Mouse (Mus musculus) forebrain, embryonic 16.5 days (tissue): ENCODE results near the gene Cdca7l. TPM values are rescaled to one million over a fixed set of nuclear protein-coding genes. Genes with fewer than 3 reads are reported as not detected.

Source experiments
- ATAC-seq: fragments of 200-750 bp; cut with Nextera tagmentation; 2 replicates; pipeline ENCODE4 v1.8.0; 2017; ENCODE audit warnings: mild to moderate bottlenecking, moderate library complexity
- H3K27ac ChIP-seq: fragments of 300-500 bp; sonication (generic); 2 replicates; pipeline ENCODE4 v1.5.1; 2014; ENCODE audit warnings: low read length, control low read depth
- H3K27me3 ChIP-seq: fragments of 300-500 bp; sonication (generic); replicated peaks from 2 replicates; pipeline ENCODE4 v1.6.1; 2014; ENCODE audit warnings: low read length; ENCODE audit not compliant: control insufficient read depth, insufficient read depth
- H3K36me3 ChIP-seq: fragments of 300-500 bp; sonication (generic); 2 replicates; pipeline ENCODE4 v1.6.1; 2014; ENCODE audit not compliant: control insufficient read depth, insufficient read depth
- H3K4me1 ChIP-seq: fragments of 300-500 bp; sonication (generic); replicated peaks from 2 replicates; pipeline ENCODE4 v1.6.1; 2014; ENCODE audit warnings: low read length; ENCODE audit not compliant: control insufficient read depth, insufficient read depth
- H3K4me2 ChIP-seq: fragments of 300-500 bp; sonication (generic); 2 replicates; pipeline ENCODE4 v1.6.1; 2014; ENCODE audit warnings: mild to moderate bottlenecking, low read length, control low read depth
- H3K4me3 ChIP-seq: fragments of 300-500 bp; sonication (generic); replicated peaks from 2 replicates; pipeline ENCODE4 v1.5.1; 2014; ENCODE audit warnings: mild to moderate bottlenecking, low read length, control low read depth
- H3K9ac ChIP-seq: fragments of 300-500 bp; sonication (generic); replicated peaks from 2 replicates; pipeline ENCODE4 v1.6.1; 2014; ENCODE audit warnings: low read depth, low read length, control low read depth
- H3K9me3 ChIP-seq: fragments of 300-500 bp; sonication (generic); 2 replicates; pipeline ENCODE4 v1.6.1; 2016; ENCODE audit warnings: low read length; ENCODE audit not compliant: control insufficient read depth
- WGBS: fragments of 180-500 bp; shearing (Covaris S2); extraction: QIAGEN DNeasy Blood & Tissue Kit; methylation state at CpG from one replicate; pipeline ENCODE4 v1.1.7; 2014; 5-methylcytosine and 5-hydroxymethylcytosine counted together
- polyA plus RNA-seq: library from polyadenylated mRNA; unstranded; fragments of >200 nt; fragmentation: Nextera tagmentation; extraction: Ambion mirVana; gene quantifications from 2 replicates; pipeline ENCODE4 v1.2.1, GENCODE M21; 2015

Cdca7l gene
- polyA plus RNA-seq, 1 experiment from 2014 or later = 9.0 TPM

DNA sequence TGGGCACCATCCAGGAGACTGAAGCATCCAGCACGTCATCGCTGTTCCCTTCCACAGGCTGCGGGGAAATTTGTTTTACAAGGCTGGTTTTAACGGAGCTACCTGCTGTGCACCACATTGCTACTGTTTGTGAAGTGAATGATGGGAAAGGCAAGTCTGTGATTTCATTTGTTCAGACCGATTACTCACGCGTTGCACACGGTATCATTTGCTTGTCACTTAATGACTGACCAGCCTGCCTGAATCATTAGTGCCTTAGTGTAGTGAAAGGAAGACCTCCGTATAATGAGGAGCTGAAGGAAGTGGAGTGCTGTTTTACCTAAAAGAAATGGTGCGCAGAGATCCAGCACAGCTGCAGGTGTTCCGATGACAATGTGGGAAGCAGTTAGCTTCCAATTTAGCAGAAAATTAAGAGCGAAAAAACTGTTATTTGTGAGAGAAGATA is 1.9 kb downstream of the Cdca7l start:
- Histone ChIP-seq H3K4me2 (peak overlapping the region; percentile 51), H3K9ac (peak overlapping the region; percentile 41; the same call in 1 of the 2 replicates), H3K4me1 (peaks cover 43% of the 10 kb centered on the region), H3K4me3 (peak overlapping the region; percentile 29), H3K27ac (peak overlapping the region; percentile 39; the same call in 1 of the 2 replicates), H3K27me3 (peaks cover 23% of the 10 kb centered on the region; the same call in 1 of the 2 replicates), H3K9me3 (no peaks in the 10 kb centered on the region), H3K36me3 (no peaks in the 10 kb centered on the region)
- ATAC-seq = peak; percentile 61
- WGBS = 5% methylated on average over 12 of the region's 12 CpGs

DNA sequence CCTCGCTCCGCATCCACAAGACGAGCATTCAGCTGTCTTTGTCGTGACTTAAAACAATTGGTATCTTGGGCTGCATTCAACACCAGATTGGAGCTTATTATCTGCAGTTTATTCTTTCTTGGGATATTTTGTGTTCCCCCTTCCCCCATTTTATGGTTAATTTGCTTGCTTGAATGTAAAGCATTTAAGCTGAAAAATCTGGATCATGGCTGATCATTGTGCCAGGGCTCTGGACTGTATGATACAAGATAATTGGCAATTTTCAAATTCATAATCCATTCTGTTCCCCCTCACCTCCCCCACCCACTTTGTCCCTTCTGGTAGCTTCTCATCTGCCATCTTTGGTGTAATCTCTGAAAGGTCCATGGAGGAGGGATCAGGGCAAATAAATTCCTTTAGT is 2.4 kb downstream of the Cdca7l start:
- ATAC-seq = peak; percentile 4; the same call in 1 of the 2 replicates

DNA sequence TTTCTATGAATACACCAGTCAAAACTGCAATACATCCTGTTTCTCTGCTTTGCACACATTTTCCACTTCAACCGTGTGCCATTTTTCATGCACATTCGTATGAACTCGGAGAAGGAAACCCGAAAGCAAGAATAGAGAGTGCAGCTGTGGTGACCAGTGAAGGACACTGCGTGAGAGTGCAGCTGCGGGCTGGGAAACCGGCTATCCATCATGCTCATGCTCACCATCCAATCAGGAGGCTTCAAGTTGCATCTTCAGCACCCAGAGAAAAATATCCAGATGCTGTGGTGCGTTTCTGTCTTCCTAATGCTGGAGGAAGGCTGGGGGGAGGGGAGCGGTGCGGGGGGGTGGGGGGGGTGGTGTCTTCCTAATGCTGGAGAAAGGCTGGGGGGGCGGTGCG is 3.5 kb downstream of the Cdca7l start:
- Histone ChIP-seq H3K4me3 (no peak overlapping the region), H3K27me3 (peaks cover 23% of the 10 kb centered on the region), H3K27ac (no peak overlapping the region; the same call in 1 of the 2 replicates), H3K4me1 (peaks cover 43% of the 10 kb centered on the region), H3K9ac (no peak overlapping the region), H3K9me3 (no peaks in the 10 kb centered on the region), H3K4me2 (peak overlapping the region; percentile 34), H3K36me3 (no peaks in the 10 kb centered on the region)
- ATAC-seq = no peak
- WGBS = 25% methylated on average over 10 of the region's 12 CpGs

More for the DNA sequence above, 2.4 kb downstream of the Cdca7l start:
- H3K4me3 ChIP-seq = peak overlapping the region; percentile 29
- H3K27ac ChIP-seq = peak overlapping the region; percentile 39
- H3K36me3 ChIP-seq = no peaks in the 10 kb centered on the region
- H3K4me1 ChIP-seq = peaks cover 43% of the 10 kb centered on the region
- peaks cover 23% of the 10 kb centered on the region; the same call in 1 of the 2 replicates for H3K27me3 ChIP-seq
- no peaks in the 10 kb centered on the region for H3K9me3 ChIP-seq
- WGBS = 4% methylated on average over 4 of the region's 4 CpGs
- H3K4me2 ChIP-seq = peak overlapping the region; percentile 51
- H3K9ac ChIP-seq = peak overlapping the region; percentile 41; the same call in 1 of the 2 replicates

GRCm38 (mm10) chr12:117808355-117809326 is 4.6 kb downstream of the Cdca7l start:
- Histone ChIP-seq H3K9me3 (no peaks in the 10 kb centered on the region), H3K36me3 (no peaks in the 10 kb centered on the region), H3K4me2 (peak overlapping the region; percentile 43), H3K4me3 (peak overlapping the region; percentile 20), H3K9ac (no peak overlapping the region), H3K27me3 (peaks cover 23% of the 10 kb centered on the region), H3K27ac (peak overlapping the region; percentile 16; the same call in 1 of the 2 replicates), H3K4me1 (peaks cover 43% of the 10 kb centered on the region)
- 10% methylated on average over 17 of the region's 17 CpGs for WGBS
- ATAC-seq = no peak

DNA sequence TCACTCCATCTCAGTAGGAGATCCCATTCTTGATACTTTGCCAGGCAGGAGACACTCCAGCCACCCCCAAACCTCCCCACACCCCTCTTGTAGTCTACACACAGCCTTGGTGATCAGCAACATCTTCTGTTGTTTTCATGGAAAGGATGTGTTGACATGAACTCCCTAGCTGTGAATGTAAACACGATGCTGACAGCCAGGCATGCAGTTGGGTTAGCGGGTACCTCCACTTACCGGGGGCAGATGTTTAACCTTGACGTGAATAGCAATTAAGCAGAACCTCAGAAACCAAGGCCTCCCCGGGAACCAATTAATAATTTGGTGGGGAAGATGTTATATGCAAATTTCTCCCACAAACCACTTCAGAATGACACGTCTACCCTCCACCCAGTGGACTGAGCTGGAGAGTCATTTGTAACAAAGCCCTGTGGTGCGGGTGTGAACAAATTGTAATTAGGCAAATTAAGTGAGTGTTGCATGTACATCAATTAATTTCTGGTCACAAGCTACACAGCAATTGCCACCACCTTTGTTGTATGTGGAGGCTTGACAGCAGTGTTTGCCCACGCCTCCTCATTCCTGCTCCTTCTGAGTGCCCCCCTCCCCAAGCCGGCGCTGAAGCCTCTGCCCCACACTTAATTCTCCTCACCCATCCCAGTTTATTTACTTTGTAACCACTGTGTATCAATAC is 5.4 kb downstream of the Cdca7l start:
- Histone ChIP-seq H3K4me3 (no peak overlapping the region), H3K9me3 (no peaks in the 10 kb centered on the region), H3K4me2 (no peak overlapping the region), H3K9ac (no peak overlapping the region), H3K4me1 (peaks cover 43% of the 10 kb centered on the region), H3K36me3 (no peaks in the 10 kb centered on the region), H3K27ac (peak overlapping the region; percentile 16; the same call in 1 of the 2 replicates), H3K27me3 (peaks cover 21% of the 10 kb centered on the region)
- 8% methylated on average over 10 of the region's 10 CpGs for WGBS
- peak; percentile 54 for ATAC-seq

GRCm38 (mm10) chr12:117810074-117810473 is 6.0 kb downstream of the Cdca7l start:
- WGBS = 24% methylated on average over 11 of the region's 11 CpGs
- H3K9ac ChIP-seq = no peak overlapping the region
- H3K27me3 ChIP-seq = peaks cover 21% of the 10 kb centered on the region
- no peaks in the 10 kb centered on the region for H3K36me3 ChIP-seq
- H3K9me3 ChIP-seq = no peaks in the 10 kb centered on the region
- H3K4me2 ChIP-seq = no peak overlapping the region
- H3K27ac ChIP-seq = no peak overlapping the region; the same call in 1 of the 2 replicates
- no peak overlapping the region for H3K4me3 ChIP-seq
- H3K4me1 ChIP-seq = peaks cover 43% of the 10 kb centered on the region
- 0 out of 2 replicates have a peak, but pooled peaks have one; percentile 8 for ATAC-seq

GRCm38 (mm10) chr12:117820138-117820858 is 16.2 kb downstream of the Cdca7l start:
- no peaks in the 10 kb centered on the region for H3K9me3 ChIP-seq
- H3K27ac ChIP-seq = no peak overlapping the region
- H3K4me1 ChIP-seq = no peaks in the 10 kb centered on the region
- H3K4me2 ChIP-seq = no peak overlapping the region
- no peak overlapping the region for H3K4me3 ChIP-seq
- ATAC-seq = peak; percentile 68
- H3K27me3 ChIP-seq = peaks cover 9% of the 10 kb centered on the region
- no peaks in the 10 kb centered on the region for H3K36me3 ChIP-seq
- no peak overlapping the region for H3K9ac ChIP-seq
- WGBS = 42% methylated on average over 4 of the region's 4 CpGs

DNA sequence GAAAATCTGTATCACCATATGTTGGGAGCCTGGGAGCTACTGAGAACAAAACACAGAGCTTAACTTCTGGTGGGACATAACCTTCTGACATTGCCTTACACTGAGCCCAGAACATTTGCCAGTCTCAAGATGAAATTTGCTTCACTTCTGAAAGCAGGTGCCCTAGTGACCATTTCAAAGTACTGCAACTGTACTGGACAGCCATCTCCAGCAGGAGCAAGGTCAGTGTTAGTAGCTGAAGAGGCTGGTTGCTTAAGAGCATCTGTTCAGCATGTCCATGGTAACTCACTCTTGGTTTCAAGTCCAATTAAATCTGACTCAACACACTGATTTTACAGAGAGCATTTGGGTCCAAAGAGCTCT is 16.8 kb downstream of the Cdca7l start:
- ATAC-seq = no peak; the same call in 1 of the 2 replicates
- Histone ChIP-seq H3K4me2 (no peak overlapping the region), H3K9me3 (no peaks in the 10 kb centered on the region), H3K27me3 (peaks cover 9% of the 10 kb centered on the region), H3K9ac (no peak overlapping the region), H3K36me3 (no peaks in the 10 kb centered on the region), H3K27ac (no peak overlapping the region), H3K4me3 (no peak overlapping the region), H3K4me1 (no peaks in the 10 kb centered on the region)
